8 mouse cellular contexts compared by ENCODE assay signal in genomic region chr10:81257158-81258039, GRCm38 (mm10). TPM values are rescaled to one million over a fixed set of nuclear protein-coding genes. Genes with fewer than 3 reads are reported as not detected.
DNase-seq lines count a peak whose midpoint lies in the region; ATAC-seq and TF ChIP-seq lines count a peak whose summit lies in the region.

No protein-coding gene starts in this region.

- H3K27me3 ChIP-seq in midbrain, embryonic 13.5 days = peaks cover 72% of the 10 kb centered on the region
- peaks cover 49% of the 10 kb centered on the region for H3K27me3 ChIP-seq in stomach, embryonic 16.5 days (ENCODE audit: control insufficient read depth, insufficient read depth, low read length)

- DNase-seq in frontal cortex, postnatal 36 days (ENCODE audit: low spot score in 2 of 2) = peak; percentile 69 to 73
- DNase-seq in frontal cortex, postnatal 14 days (ENCODE audit: low spot score in 2 of 2) = no peak
- DNase-seq in A20 (ENCODE audit: low read depth, low spot score) = peak; percentile 16
- DNase-seq in gastrocnemius, postnatal 4 days (ENCODE audit: low spot score in 2 of 2) = no peak

- no peak for TF ChIP-seq CTCF in cortical plate, adult 2 months (IDR thresholded peaks at IDR 0.05; ENCODE audit: extremely low read depth, insufficient read depth, low read length)

- peak overlapping the region; percentile 86 for H3K4me3 ChIP-seq in cortical plate, adult 2 months (ENCODE audit: insufficient read depth, low read length)
- H3K4me3 ChIP-seq in midbrain, embryonic 13.5 days (replicated peaks) = peak overlapping the region; percentile 45
- peak overlapping the region; percentile 52 for H3K4me3 ChIP-seq in stomach, embryonic 16.5 days (replicated peaks; ENCODE audit: low read length)

- peak overlapping the region; percentile 62 for H3K9ac ChIP-seq in midbrain, embryonic 13.5 days (replicated peaks)
- peak overlapping the region; percentile 61 for H3K9ac ChIP-seq in stomach, embryonic 16.5 days (ENCODE audit: low read length)

- H3K4me1 ChIP-seq in cortical plate, adult 2 months (ENCODE audit: control insufficient read depth, insufficient read depth, low read length) = peaks cover 6% of the 10 kb centered on the region
- H3K4me1 ChIP-seq in midbrain, embryonic 13.5 days (replicated peaks) = peaks cover 35% of the 10 kb centered on the region
- peaks cover 4% of the 10 kb centered on the region; the same call in 1 of the 2 replicates for H3K4me1 ChIP-seq in stomach, embryonic 16.5 days (ENCODE audit: control insufficient read depth, insufficient read depth, low read length)

- H3K36me3 ChIP-seq in midbrain, embryonic 13.5 days = peaks cover 12% of the 10 kb centered on the region
- no peaks in the 10 kb centered on the region for H3K36me3 ChIP-seq in stomach, embryonic 16.5 days (ENCODE audit: control insufficient read depth, insufficient read depth, low read length)

- peak overlapping the region; percentile 76 for H3K4me2 ChIP-seq in midbrain, embryonic 13.5 days (replicated peaks)
- H3K4me2 ChIP-seq in stomach, embryonic 16.5 days (ENCODE audit: low read depth, low read length) = peak overlapping the region; percentile 81

- H3K9me3 ChIP-seq in midbrain, embryonic 13.5 days = 0 out of 2 replicates have a peak, but pooled peaks cover 7% of the 10 kb centered on the region
- no peaks in the 10 kb centered on the region; the same call in 1 of the 2 replicates for H3K9me3 ChIP-seq in stomach, embryonic 16.5 days (replicated peaks; ENCODE audit: control insufficient read depth, low read length)

- ATAC-seq in inflammation-experienced regulatory T-cells, adult 6 months = peak; percentile 53
- ATAC-seq in midbrain, embryonic 13.5 days = 0 out of 2 replicates have a peak, but pooled peaks have one; percentile 21
- no peak for ATAC-seq in stomach, embryonic 16.5 days (ENCODE audit: insufficient read depth, low FRiP score)

- WGBS in midbrain, embryonic 13.5 days = 2% methylated on average over 62 of the region's 62 CpGs
- 2% methylated on average over 62 of the region's 62 CpGs for WGBS in stomach, embryonic 16.5 days

- 0 out of 2 replicates have a peak, but pooled peaks have one; percentile 10 for TF ChIP-seq POLR2A in cortical plate, adult 2 months (IDR thresholded peaks at IDR 0.05; ENCODE audit: extremely low read depth, insufficient read depth, low read length)

- H3K27ac ChIP-seq in cortical plate, adult 2 months (ENCODE audit: insufficient read depth, low read length) = peak overlapping the region; percentile 92
- no peak overlapping the region for H3K27ac ChIP-seq in midbrain, embryonic 13.5 days
- H3K27ac ChIP-seq in stomach, embryonic 16.5 days (ENCODE audit: low read length) = no peak overlapping the region

RNA-seq across cellular contexts. Expression of gene Matk, which starts 4.7 kb away (rescaled TPM):
- 475 and 540 TPM in 2 replicates for polyA plus RNA-seq in cortical plate, adult 2 months (2012; rRNA removed)
- 10 to 100 TPM; 30.1 to 68.1 (median 64.4) TPM for polyA plus RNA-seq in inflammation-experienced regulatory T-cells, adult 6 months (2017; shearing (Covaris generic))
- 7.2 and 8.8 TPM in 2 replicates for polyA plus RNA-seq in midbrain, embryonic 13.5 days (2015; fragmentation: Nextera tagmentation; extraction: Ambion mirVana)
- 3.6 and 4.2 TPM in 2 replicates for polyA plus RNA-seq in stomach, embryonic 16.5 days (2015; fragmentation: Nextera tagmentation; extraction: Ambion mirVana)
- under 1 TPM; 0.34 to 0.78 TPM for total RNA-seq in gastrocnemius, postnatal 4 days (2021)

RNA-seq across cellular contexts. Expression of gene Mrpl54, which starts 9.3 kb away (rescaled TPM):
- polyA plus RNA-seq in cortical plate, adult 2 months (2012; rRNA removed) = 61.1 and 64.7 TPM in 2 replicates
- polyA plus RNA-seq in inflammation-experienced regulatory T-cells, adult 6 months (2017; shearing (Covaris generic)) = 100 to 1,000 TPM; 111 to 148 (median 127) TPM
- polyA plus RNA-seq in midbrain, embryonic 13.5 days (2015; fragmentation: Nextera tagmentation; extraction: Ambion mirVana) = 138 and 148 TPM in 2 replicates
- 197 and 220 TPM in 2 replicates for polyA plus RNA-seq in stomach, embryonic 16.5 days (2015; fragmentation: Nextera tagmentation; extraction: Ambion mirVana)
- total RNA-seq in gastrocnemius, postnatal 4 days (2021) = 10 to 100 TPM; 90.0 to 97.6 TPM

RNA-seq across cellular contexts. Expression of gene Apba3, which starts 9.4 kb away (rescaled TPM):
- polyA plus RNA-seq in cortical plate, adult 2 months (2012; rRNA removed) = 52.1 and 58.2 TPM in 2 replicates
- 10 to 100 TPM in 2 of 3 experiments, 1 to 10 TPM in 1; 9.9 to 12.4 (median 12.3) TPM for polyA plus RNA-seq in inflammation-experienced regulatory T-cells, adult 6 months (2017; shearing (Covaris generic))
- polyA plus RNA-seq in midbrain, embryonic 13.5 days (2015; fragmentation: Nextera tagmentation; extraction: Ambion mirVana) = 27.9 and 30.8 TPM in 2 replicates
- polyA plus RNA-seq in stomach, embryonic 16.5 days (2015; fragmentation: Nextera tagmentation; extraction: Ambion mirVana) = 61.6 and 66.9 TPM in 2 replicates
- total RNA-seq in gastrocnemius, postnatal 4 days (2021) = 10 to 100 TPM; 49.2 to 50.2 TPM

RNA-seq across cellular contexts. Expression of gene Zfr2, which starts 24.4 kb away (rescaled TPM):
- 93.1 and 105 TPM in 2 replicates for polyA plus RNA-seq in cortical plate, adult 2 months (2012; rRNA removed)
- 1 to 10 TPM in 1 of 3 experiments, under 1 TPM in 2; 0.20 to 1.0 (median 0.37) TPM for polyA plus RNA-seq in inflammation-experienced regulatory T-cells, adult 6 months (2017; shearing (Covaris generic))
- 16.5 and 19.7 TPM in 2 replicates for polyA plus RNA-seq in midbrain, embryonic 13.5 days (2015; fragmentation: Nextera tagmentation; extraction: Ambion mirVana)
- polyA plus RNA-seq in stomach, embryonic 16.5 days (2015; fragmentation: Nextera tagmentation; extraction: Ambion mirVana) = 5.3 and 5.9 TPM in 2 replicates
- 1 to 10 TPM; 4.3 to 5.6 TPM for total RNA-seq in gastrocnemius, postnatal 4 days (2021)

RNA-seq across cellular contexts. Expression of gene Atcay, which starts 26.8 kb away (rescaled TPM):
- polyA plus RNA-seq in cortical plate, adult 2 months (2012; rRNA removed) = 166 and 169 TPM in 2 replicates
- polyA plus RNA-seq in inflammation-experienced regulatory T-cells, adult 6 months (2017; shearing (Covaris generic)) = 10 to 100 TPM in 1 of 3 experiments, 1 to 10 TPM in 2; 4.8 to 12.6 (median 5.1) TPM
- 66.0 and 77.3 TPM in 2 replicates for polyA plus RNA-seq in midbrain, embryonic 13.5 days (2015; fragmentation: Nextera tagmentation; extraction: Ambion mirVana)
- 1.5 TPM in 2 replicates for polyA plus RNA-seq in stomach, embryonic 16.5 days (2015; fragmentation: Nextera tagmentation; extraction: Ambion mirVana)
- total RNA-seq in gastrocnemius, postnatal 4 days (2021) = under 1 TPM; 0.08 to 0.12 TPM

Comparison
In these comparisons a context has a peak if more than half of its experiments do, and no peak if none do; other contexts are left out.
1. DNase-seq: peak in frontal cortex, postnatal 36 days (2 of 2) and A20 (single experiment); none in frontal cortex, postnatal 14 days (0 of 2) and gastrocnemius, postnatal 4 days (0 of 2).
2. Peak in every context shown above with its lines, with median percentiles within 50 percentile points of each other: H3K4me3 ChIP-seq.